Mouse (Mus musculus) yolk sac, embryonic 10.5 days (tissue): ENCODE measurements around the gene Gm11273.
A peak's percentile ranks its signal among the peaks of the same experiment; 100 is the strongest.
"Not testable (repeated sequence)": the region's sequence is repeated elsewhere in the genome, so short reads cannot be mapped to it uniquely, and the experiment has no call there.

Experiments used
- DNase-seq: peaks from one replicate; pipeline ENCODE4 v3.0.0-alpha.2; 2017; ENCODE audit warnings: low spot score

Gm11273 gene

DNA sequence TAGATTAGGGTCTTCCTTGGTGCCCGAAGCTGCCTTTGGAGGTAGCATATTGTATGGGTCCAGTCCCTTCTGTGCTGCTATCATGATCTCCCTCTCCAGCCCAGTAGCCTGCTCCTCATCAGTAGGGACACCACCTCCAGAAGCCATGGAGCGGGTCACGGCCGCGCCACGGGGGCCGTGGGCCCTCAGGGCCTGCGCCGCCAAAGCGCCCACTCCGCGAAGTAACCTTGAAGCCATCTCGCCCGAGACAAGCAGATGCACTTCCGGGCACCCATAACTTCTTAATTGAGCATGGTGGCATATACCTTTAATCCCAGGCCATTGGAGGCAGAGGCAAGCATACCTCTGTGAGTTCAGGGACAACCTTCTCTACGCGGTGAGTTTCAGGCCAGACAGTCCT, at the start of gene Gm11273:
TSS of gene Gm11273 (minus strand) at position 237 of the 400 bp plus-strand sequence.
- not testable (repeated sequence) for DNase-seq

DNA sequence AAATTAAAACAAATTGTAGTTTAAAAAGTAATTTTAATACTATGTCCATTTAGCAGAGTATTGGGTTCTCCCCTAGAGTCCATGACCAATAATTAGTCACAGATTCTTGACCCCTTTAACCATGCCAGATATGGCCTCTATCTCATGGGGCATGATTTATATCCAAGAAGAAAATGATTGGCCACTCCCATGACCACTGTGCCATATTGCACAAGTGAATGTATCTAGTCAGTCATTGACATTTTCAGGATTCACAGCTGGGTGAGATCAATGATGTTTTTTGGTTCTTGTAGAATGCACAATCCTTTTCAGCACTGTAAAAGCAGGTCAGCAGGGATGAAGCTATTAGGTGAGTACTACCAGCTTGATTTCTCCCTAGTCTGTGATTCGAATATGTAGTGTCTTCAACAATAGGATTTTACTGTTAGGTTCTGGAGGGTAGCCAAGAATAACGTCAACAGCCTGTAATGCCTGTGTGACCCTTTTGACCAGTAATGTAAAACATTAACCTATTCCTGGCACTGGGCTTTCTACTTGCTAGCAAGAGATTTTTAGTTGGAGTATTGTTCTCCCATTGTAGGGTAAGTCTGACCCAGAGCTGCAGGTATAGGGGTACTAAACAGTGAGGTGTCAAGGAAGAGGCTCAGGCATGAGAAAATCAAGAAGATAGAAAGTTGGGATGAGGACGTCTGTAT, 49.3 kb upstream of the Gm11273 start:
- no peak for DNase-seq

DNA sequence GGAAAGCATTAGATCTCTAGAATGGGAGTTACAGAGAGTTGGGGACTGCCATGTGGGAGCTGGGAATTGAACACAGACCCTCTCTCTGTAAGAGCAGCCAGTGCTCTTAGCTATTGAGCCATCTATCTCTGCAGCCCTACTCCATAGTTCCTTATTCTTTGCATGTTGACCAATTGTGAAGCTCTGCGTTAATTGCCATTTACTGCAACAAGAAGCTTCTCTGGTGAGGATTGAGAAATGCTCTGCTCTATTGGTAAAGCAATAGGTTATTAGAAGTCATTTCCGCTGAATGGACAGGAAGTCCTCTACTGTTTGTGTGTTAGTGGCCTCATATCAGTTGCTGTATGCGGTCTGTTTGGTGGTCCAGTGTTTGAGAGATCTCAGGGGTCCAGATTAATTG, 48.3 kb upstream of the Gm11273 start:
- no peak for DNase-seq

DNA sequence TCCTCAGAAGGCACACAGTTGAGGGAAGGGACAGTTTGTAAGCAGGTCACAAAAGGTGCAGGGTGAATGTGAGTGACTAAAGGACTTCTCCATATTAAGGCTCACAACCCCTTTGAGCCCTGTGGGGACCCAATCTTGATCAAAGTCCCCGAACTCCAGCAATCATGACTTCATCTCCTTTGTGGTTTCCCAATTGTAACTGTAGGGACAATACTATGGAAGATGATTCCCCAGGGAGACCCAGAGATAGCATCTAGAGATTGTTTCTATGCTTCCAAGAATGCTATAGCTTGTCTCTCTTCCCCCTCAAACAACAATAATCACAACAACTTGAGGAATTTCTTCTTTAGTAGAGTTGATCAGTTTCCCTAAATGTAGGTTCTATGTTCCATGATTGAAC, 41.5 kb upstream of the Gm11273 start, which contains the start of gene Olfr1366:
TSS of gene Olfr1366 (minus strand) at position 101 of the 400 bp plus-strand sequence.
- no peak for DNase-seq

DNA sequence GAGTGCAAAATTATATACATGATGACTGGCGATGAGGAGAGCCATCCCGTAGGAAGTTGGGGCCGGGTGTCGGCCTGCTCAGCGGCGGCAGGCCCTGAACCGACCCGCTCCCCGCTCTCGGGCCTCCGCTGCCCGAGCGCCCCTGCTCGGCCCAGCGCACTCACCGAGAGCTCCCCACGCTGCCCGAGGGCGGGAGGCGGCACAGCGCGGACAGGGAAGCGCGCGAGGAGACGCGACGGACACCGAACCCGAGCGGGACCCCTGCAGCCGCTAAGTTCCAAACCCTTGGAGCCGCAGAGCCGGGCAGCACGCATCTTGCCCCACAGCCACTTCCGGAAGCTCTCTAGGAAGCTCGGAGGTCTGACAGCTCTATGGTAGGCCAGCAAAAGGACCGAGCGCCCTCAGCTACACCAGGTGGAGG, 29.6 kb upstream of the Gm11273 start, which contains the start of gene Zkscan8:
TSS of gene Zkscan8 (minus strand) at position 340 of the 421 bp plus-strand sequence.
- peak; percentile 94 for DNase-seq

DNA sequence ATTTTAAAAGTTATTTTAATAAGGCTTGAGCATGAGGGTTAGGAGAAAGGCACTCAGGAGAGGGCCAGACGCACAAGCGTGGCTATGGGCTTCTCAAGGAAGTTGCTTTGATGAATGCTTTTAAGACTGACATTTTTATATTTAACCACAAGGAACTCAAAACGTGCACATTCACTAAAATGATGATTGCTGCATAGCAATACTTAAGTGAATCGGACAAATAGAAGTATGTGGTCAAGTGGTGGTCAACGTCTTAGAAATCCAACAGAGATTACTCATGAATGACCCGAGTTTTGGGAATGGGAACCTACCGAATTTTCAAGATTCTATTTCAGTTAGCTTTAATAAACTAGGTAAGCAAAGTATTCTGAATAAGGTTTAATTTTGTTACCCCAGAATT, 28.9 kb upstream of the Gm11273 start:
- DNase-seq, result no peak

DNA sequence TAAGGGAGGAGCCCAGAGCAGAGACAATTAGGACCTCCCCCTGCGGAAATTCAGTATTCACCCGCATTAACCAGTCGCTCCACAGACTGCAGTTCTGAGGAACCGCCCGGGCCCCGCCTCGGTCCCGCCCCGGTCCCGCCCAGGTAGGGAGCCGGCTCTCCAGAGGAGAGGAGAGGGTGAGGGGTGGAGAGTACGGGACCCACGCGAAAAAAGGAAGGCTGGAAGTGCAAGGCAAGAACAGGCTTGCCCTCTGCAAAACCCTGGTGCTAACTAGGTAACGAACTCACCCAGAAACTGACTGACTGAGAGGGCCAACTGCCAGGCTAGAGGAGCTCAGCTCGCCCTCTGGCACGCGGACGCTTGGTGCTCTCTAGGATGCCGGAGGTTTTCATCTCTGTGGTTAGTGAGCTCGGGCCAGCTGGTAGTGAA, 5.0 kb upstream of the Gm11273 start:
- peak; percentile 92 for DNase-seq

DNA sequence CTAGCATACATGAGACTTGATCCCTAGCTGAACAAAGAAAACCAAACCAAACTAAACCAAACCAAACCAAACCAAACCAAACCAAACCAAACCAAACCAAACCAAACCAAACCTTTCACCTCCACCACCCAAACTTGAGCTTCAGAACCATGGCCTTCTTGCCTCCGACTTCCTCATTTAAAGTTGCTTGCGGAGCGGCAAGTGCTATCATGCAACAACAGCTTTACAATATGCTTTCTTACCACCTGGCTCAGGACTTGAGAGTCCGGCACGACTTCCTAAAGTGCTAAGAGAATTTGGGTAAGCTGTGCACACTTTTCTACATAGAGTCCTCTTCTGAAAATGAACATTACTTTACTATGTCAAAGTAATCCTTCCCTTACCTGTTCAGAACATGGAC, 1.1 kb upstream of the Gm11273 start:
- DNase-seq, result no peak

DNA sequence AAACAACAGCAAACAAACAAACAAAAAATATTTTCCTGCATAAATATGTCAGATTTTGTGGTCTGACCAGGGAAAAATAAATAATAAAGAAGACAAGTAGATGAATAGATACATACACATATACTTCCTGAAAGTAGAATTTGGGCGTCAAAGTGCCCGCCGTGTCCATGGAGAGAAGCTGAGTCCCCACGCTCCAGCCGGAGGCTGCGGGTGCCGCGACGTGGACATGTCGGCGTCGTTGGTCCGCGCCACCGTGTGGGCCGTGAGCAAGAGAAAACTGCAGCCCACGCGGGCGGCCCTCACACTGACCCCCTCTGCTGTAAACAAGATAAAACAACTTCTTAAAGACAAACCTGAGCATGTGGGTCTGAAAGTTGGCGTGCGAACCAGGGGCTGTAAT, 6.1 kb downstream of the Gm11273 start, which contains the start of gene AK157302:
TSS of gene AK157302 (plus strand) at position 144 of the 400 bp plus-strand sequence.
- DNase-seq, result no peak

DNA sequence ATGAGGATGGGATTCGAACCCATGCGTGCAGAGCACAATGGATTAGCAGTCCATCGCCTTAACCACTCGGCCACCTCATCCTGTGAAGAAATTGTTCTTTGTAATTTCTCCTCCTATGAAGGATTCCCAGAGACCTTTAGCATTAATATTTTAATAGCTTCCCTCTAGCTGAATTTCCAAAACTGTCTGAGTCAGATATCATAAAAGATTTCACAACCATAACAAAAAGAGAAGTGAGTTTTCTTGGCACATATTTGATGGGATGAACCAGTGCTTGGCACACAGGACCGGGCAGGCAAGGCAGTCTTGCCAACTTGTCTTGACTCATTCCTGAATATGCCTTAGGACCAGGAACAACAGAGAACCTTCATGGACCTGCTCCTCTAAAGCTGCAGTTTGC, 8.4 kb downstream of the Gm11273 start:
- no peak for DNase-seq

DNA sequence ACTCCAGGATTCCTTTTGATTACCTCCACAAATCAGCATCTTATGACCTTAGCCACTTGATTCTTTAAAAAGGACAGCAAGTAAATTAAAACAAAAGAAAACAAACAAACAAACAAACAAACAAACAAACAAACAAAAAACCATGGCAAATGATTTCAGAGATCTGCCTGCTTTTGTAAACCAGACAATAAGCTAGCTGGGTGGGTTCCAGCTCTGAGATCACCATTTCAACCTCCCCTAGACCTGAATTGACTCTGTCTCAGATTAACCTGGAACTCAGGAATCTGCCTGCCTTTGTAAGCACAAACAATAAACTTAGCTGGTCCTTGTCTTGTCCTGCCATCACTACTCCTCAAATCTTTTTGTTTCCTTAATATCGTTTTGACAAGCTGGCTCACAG, 14.3 kb downstream of the Gm11273 start:
- no peak for DNase-seq

DNA sequence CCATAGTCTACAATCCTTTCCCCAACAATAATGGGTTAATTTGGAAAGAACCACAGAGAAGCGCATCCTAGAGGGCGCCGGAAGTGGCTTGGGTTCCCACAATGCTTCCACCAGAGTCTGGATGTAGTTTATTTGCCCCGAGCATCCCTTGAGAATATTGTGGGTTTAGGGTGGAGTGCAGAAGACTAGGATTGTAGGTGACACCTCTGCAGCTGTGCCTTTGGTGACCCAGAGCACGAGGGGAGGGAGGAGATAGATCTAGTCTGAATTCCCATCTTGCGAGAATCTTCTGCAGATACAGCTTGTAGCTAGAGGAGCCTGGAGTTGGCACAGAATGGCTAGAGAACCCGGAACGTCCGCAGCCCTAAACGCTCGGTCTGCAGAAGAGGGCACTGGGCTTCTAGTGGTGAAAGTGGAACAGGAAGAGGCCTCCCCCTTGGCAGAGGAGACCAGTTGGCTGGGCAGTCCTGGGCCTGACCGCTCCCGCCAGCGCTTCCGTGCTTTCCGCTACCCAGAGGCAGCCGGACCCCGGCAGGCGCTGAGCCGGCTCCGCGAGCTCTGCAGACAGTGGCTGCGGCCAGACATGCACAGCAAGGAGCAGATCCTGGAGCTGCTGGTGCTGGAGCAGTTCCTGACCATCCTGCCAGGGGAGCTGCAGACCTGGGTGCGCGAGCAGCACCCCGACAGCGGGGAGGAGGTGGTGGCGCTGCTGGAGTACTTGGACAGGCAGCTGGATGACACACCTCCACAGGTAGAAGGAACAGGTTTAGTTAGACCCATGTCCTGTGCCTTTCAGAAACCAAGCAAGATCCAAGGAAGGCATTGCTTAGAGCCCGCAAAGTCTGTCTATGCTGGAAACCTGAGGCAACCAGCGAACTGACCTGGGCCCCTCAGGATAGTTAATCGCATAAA, 22.2 kb downstream of the Gm11273 start, which contains the start of the genes Zkscan4 and Gm10065:
TSS of gene Zkscan4 (plus strand) at position 149 of the 912 bp plus-strand sequence.
TSS of gene Gm10065 (minus strand) at position 683 of the 912 bp plus-strand sequence.
- DNase-seq, result peak; percentile 56

DNA sequence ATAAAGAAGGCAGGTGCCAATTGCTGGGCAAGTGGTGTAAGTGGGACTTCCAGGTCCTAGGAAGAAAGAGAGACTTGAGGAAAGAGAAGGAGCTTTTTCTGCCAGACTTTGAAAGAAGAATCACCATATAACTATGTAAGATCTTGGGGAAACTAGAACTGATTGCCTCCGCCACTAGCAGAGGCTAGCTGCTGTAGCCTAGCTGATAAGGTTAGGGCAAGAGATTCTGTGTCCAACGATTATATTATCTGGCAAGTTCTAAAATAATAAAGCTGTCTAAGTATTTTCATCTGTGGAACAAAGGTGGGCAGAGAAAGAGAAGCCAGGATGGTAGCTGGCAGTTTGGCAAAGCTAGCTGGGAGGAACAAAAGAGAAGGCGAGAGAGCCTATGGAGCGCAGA, 28.8 kb downstream of the Gm11273 start:
- DNase-seq, result no peak

DNA sequence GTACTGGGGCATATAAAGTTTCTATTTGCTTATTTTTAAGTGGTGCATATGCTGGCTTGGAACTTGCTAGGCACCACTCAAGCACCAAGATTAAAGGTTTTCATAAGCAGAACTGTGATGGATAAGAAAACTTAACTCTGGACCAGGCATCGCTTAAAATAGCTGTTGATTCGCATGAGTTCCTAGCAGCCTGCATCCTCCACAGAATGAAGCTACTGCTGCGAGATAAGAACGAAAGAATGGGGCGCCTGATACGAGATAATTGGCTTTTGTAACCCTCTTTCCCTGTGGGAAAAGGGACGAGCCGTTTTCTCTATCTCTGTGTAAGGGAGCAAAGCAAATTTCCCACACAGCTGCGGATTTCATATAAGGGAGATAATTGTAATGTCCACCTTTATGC, 32.1 kb downstream of the Gm11273 start:
- no peak for DNase-seq

DNA sequence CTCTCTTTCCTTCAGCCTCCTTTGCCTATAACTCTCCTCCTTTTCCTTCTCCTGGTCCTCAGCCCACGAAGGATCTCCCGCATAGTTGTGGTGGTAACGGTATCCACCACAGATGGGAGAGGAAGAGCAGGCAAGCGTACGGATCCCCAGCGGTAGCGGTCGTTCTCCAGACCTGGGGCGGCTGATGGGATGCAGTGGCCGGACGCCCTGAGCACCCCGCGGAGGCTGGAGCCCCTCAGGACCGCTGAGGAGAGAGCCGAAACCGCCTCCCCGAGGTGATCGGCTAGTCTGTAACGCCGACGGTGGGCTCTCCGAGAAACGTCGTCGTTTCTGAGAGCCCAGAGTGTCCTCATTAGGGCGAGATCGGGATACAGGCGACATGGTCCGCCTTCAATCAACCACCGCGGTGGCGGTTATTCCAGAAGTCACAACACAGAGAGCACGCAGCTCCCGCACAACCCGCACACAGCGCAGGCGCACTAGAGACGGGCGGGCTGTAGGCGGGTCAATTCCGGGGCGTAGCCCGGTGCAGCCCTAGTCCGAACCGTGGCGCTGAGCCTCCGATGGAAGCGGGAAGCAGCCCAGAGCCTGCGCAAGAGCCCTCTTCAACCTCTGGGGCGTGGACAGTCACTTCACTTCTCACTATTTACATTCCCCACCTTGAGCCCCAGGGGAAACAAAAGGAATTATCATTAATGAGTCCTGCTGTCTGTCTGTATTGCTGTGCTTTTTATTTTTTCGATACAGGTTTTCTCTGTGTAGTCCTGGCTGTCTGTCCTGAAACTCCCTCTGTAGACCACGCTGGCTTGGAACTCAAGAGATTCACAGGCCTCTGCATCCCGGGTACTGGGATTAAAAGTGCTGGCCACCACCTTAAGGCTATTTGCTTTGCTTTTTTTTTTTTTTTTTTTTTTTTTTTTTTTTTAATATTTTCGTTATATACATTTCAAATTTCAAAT, 32.9 kb downstream of the Gm11273 start, which contains the start of gene Nkapl:
TSS of gene Nkapl (minus strand) at position 449 of the 959 bp plus-strand sequence.
- peak; percentile 90 for DNase-seq

DNA sequence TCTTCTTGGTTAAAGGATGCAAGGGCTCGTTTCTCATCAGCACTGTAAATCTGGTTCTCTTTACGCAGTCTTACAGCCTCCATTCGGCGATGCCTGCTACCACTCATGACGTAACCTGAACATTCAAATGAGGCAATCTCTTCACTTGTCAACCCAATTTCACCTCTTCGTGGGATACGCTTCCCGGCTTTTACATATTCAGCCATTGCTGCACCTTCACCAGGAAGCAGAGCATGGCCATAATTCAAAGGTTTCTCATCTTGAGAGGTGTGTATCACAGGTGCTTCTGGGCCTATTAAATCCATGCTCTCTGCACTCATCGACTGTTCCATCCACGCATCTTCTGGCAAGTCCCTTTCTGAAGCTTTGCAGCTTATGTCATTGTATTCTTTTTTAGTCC, 33.9 kb downstream of the Gm11273 start:
- no peak for DNase-seq

DNA sequence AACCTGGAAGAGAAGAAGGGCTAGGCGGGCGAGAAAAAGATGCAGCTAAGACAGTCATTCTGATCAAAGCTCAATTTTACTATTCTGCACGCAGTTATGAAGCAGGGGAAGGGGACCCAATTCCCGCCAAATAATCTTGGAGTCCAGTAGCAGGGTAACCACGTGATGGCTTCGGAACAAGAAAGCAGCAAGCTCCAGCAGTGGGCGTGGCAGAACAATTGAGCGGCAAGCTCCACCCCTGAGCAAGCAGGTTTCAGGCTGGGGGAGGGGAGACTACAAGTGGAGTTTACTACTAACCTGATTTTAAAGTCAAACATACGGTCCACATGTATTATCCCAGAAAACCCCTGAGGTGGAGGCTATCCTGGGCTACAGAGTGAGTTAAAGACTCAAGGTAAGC, 38.7 kb downstream of the Gm11273 start:
- not testable (repeated sequence) for DNase-seq

DNA sequence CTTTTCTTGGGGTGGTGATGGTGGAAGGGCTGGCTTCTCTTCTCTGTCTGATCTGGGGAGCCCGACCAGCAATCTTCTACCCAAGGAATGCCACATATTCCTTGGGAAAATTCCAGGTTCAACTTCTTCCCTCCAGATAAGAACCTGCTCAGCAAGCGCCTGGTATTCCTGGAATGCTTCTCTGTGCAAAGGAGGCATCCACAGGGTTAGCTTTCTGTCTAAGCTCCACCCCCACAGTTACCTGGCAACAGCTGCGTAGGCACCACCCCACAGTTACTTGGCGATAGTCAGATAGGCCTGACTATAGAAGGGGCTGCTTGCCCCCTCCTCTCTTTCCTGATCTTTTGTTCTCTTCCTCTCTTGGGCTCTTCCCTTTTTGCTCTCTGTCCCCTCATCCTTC, 44.9 kb downstream of the Gm11273 start:
- peak; percentile 71 for DNase-seq

DNA sequence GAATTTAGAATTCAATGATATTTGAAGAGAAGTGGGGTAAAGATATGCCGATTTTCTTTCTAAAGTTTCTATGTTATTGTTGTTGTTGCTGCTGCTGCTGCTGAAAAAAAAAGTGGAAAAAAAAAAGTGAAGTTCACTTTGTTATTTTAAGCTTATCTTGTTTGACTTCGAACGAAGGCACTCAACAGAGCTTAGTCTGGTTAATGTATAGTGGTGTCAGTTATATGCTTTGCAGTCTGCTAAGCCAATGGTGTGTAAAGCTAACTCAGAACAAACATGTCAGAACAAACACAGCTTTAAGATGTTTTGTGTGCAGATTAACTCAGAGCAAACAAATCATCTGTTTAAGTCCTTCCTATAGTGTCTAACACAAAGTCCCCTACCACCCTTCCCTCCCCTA, 47.1 kb downstream of the Gm11273 start:
- DNase-seq, result peak; percentile 55

DNA sequence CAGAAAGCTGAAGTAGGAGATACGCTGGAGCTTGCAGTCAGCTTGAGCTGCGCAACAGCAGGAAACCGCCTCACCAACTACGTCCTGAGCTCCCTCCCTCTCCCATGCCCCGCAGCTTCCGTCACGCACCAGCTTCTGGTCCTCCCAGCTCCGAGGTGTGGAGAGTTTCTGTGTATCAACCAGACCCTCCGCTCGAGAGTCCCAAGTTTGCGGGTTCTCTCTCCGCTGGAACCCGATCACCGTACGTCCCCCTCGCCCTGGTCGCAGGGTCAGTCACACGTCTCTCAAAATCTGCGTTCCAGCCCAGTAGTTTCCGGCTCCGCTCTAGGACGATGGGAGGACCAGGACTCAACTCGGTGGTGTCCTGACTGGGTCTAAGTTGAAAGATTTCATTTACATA, 47.8 kb downstream of the Gm11273 start, which contains the start of gene Zscan26:
TSS of gene Zscan26 (minus strand) at position 282 of the 400 bp plus-strand sequence.
- peak; percentile 88 for DNase-seq

DNA sequence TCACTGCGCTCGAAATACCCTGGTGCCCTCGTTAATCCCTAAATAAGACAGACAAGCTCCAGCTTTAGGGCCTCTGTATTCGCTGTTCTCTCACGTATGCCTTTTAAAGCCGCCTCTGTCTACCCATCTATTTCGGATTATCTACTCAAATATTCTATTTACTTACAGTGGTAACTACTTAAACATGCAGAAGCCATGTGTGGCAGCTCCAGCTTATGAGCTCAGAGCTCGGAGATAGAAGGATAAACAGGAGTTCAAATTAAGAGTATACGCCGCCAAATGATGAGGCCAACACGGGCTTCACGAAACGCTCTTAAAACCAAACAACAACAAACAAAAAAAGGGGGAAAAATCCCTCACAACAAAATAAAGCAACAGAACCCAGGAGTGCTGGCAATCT, 48.2 kb downstream of the Gm11273 start:
- DNase-seq, result no peak
